Mouse (Mus musculus) G1E (cell line): ENCODE data around the gene Auts2.

Source experiments
- CTCF ChIP-seq: IDR thresholded peaks from 2 replicates; pipeline ENCODE4 v1.5.1; 2012; ENCODE audit warnings: low read depth, low read length, inconsistent platforms, mixed read lengths
- GATA1 ChIP-seq: IDR thresholded peaks from 2 replicates; pipeline ENCODE4 v1.6.1; 2012; ENCODE audit warnings: borderline replicate concordance, low read length, inconsistent platforms, mixed read lengths
- POLR2AphosphoS5 ChIP-seq: IDR thresholded peaks from 2 replicates; pipeline ENCODE4 v1.6.1; 2012; ENCODE audit warnings: low read depth, low read length, inconsistent platforms; ENCODE audit not compliant: insufficient replicate concordance
- TAL1 ChIP-seq: conservative IDR thresholded peaks from 2 replicates; pipeline ENCODE4 v1.6.1; 2012; ENCODE audit warnings: low read depth, low read length, inconsistent platforms, mixed read lengths

DNA sequence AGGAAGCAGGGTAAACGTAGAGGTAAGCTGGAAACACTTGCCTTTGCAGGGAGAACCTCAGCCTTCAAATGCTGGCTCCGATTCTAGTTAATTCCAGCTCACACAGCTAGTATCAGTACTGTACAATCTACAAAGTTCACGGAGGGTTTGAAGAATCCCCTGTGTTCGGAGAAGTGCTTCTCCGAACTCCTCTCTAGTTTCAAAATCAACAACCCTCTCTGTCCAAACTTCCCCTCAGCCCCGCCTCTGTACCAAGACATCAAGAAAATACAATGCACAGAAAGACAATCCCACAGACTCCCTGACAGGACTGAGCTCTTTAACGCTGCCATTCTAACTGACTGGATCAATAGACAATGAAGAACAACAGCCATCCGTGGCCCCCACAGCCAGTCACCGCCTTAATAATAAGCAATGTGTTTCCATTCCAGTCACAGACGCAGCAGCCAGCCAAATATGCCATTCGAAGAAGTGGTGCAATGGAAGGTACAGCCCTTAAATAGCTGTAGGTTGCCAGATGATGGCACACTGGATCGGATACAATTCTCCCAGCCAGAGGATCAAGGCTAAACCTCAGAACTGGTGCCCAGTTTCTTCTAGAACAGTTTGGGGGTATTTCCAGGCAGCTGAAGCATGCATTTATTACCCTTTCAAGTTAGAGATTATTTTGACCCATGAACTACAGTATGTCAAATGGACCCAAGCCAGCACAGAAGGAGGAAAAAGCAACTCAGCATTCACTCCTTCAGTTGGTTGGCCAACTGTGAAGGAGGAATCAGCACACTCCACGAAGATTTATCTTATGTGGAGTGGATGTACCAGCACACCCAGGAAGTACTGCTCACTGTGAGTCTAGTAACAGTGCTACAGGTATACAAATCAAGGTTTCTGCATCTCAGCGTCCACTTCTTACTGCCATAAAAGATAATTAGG lies 151.0 kb downstream of the Auts2 start:
- TF ChIP-seq CTCF = no peak
- no peak for TF ChIP-seq GATA1
- no peak for TF ChIP-seq TAL1
- TF ChIP-seq POLR2AphosphoS5 = no peak
